Mouse (Mus musculus) lung, adult 2 months (tissue): ENCODE measurements around the gene Patj.

Experiments used
- CTCF ChIP-seq: fragments of 200-500 bp; IDR thresholded peaks from 2 replicates; pipeline ENCODE4 v1.5.1; 2011; ENCODE audit warnings: mild to moderate bottlenecking, low read length, control low read depth; ENCODE audit not compliant: insufficient read depth
- POLR2A ChIP-seq: fragments of 200-500 bp; IDR thresholded peaks from 2 replicates; pipeline ENCODE4 v1.6.1; 2011; ENCODE audit warnings: low read depth, mild to moderate bottlenecking, control low read depth, low read length, borderline replicate concordance; ENCODE audit errors: extremely low read depth

DNA sequence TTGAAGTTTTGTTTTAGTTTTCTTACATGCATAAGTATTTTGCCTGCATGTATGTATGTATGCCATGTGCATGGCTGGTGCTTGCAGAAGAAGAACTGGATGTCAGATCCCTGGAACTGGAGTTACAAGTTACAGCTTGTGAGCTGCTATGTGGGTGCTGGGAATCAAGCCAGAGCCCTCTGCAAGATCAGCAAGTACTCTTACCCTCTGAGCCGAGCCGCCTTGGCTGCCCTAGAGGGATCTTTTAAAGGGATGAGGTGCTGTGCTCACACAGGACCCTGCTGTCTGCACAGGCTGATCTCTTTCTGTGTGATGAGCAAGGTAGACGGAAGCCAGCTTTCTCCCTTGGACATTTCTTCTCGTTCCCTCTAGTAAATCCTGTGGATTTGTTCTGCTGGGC lies 102.8 kb downstream of the Patj start:
- TF ChIP-seq POLR2A: no peak
- no peak for TF ChIP-seq CTCF
